Mouse (Mus musculus) cerebellum, adult 11 months (tissue): ENCODE measurements around the gene Armh1.
"Not testable (repeated sequence)": the region's sequence is repeated elsewhere in the genome, so short reads cannot be mapped to it uniquely, and the experiment has no call there.

Experiments used
- DNase-seq: peaks from one replicate; pipeline ENCODE4 v3.0.0; 2022

Armh1 gene

GRCm38 (mm10) chr4:117220741-117221515, 31.0 kb downstream of the Armh1 start:
- DNase-seq = no peak

DNA sequence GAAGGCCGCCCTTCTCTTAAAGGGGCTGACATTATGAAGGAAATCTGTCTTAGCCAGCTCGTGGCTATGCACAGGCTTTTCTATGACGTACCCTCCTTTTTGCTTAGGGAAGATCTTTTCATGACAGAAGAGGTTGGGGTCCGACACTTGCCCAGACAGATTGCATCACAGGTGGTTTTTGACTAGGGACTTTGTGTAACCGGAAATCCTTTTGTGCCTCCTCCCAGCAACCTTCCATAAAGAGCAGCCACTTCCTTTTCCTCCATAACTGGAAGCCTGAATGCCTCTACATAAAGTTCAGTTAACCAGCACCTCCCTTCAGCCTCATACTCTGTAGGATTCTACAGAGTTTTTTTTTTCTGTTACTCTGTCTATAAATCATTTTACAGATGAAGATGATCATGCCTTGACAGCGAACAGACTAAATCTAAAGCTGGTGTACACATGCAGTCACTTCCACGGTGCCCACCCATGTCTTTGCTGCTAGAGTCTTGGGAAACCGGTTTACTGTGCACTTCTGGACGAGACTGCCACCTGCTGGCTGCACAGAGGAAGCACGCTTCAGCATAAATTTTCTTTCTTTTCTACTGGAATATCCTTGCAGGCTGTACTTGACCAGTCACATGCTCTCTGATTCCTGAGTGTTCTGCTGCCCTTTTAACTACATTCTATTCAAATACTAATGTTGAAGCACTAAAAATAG, 33.3 kb downstream of the Armh1 start:
- DNase-seq = peak; percentile 14

DNA sequence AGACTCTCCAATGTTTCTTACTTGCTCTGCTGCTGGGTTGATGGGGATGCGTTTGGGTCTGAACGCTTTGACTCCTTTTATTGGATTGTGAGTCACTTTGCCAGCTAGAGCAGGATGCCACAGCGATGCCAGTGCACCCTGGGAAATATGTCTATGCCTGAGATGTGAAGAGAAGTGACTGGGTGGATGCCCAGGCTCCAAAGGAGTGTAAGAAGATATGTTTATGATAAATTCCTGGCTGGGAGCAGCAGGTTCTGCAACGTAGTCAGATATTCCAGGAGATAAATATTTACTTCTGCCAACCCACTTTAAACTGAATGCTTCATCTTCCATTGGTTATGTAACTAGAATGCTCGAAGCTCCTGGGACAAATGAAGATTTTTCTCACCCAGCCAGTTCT, 34.9 kb downstream of the Armh1 start:
- no peak for DNase-seq

DNA sequence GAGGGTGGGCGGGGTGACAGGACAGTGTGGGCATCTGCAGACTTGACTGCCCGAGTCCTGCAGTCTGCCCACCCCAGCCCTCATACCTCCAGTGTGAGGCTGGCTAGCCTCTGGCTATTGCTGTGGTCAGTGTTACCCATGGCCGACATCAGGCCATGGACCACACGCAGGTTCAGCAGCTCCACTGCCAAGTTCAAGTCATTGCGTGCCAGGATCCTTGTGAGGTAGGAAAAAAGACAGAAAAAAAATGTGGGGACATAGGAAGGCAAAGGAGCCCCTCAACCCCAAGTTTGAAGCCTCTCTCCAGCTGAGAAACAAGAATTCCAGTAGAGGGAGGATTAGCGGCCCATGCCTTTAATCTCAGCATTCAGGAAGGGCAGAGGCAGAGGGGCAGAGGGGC, 37.7 kb downstream of the Armh1 start:
- DNase-seq = no peak

GRCm38 (mm10) chr4:117210147-117211074, 41.5 kb downstream of the Armh1 start:
- DNase-seq = peak; percentile 42

GRCm38 (mm10) chr4:117209592-117209991, 42.3 kb downstream of the Armh1 start:
- no peak for DNase-seq

DNA sequence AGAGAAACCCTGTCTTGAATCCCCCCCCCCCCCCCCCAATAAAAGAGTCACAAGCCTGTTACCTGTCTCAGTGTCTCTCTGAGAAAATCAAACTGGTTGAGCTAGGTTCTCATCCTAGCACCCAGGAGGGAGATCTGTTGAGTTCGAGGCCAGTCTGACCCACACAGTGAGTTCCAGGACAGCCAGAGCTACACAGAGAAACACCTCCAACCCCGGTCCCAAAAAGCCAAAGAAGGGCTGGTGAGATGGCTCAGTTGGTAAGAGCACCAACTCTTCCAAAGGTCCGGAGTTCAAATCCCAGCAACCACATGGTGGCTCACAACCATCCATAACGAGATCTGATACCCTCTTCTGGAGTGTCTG, 49.0 kb downstream of the Armh1 start:
- no peak for DNase-seq

DNA sequence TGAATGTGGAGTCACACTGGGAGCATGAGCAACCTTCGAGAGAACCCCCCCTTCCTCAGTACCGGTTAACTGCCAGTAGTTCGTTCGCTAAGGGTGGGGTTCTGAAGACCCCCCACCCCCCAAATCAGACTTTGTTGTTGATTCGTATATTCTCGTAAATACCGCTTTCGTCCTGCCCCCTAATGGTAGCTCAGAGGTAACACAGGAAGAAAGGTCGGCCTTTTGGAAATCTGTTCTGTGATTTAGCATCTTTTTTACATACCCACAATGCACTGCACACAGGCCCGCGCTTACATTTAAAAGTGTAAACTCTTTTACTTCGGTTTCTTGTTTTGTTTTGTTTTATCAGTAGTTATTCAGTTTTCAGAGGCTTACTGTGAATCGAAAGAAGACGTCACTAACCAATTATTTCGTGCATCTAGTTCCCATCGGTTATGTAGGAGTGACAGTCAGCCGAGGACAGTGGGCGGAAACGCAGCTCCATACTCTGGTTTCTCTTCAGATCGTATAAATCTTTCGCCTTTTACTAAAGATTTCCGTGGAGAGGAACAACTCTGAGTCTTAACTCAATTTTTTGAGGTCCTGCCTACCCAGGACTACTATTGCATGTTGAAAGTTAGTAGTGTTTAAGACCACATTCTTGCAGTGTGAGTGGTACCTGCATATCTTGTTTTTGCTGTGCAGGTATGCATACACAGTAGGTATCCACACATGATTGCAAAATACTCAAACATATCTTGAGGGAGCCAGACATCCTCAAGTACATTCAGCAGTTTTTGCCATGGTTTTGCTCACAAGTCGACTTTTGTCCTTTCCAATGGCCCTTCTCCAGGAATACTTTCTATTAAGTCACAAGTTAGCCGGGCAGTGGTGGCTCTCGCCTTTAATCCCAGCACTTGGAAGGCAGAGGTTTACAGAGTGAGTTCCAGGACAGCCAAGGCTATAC, 49.6 kb downstream of the Armh1 start:
- no peak for DNase-seq

GRCm38 (mm10) chr4:117191804-117192203, 60.1 kb downstream of the Armh1 start:
- no peak for DNase-seq

- no peak for DNase-seq
Observed at GRCm38 (mm10) chr4:117190660-117191059, 61.3 kb downstream of the Armh1 start.

- DNase-seq = peak; percentile 17
Observed at GRCm38 (mm10) chr4:117189856-117190543, 61.9 kb downstream of the Armh1 start.

DNA sequence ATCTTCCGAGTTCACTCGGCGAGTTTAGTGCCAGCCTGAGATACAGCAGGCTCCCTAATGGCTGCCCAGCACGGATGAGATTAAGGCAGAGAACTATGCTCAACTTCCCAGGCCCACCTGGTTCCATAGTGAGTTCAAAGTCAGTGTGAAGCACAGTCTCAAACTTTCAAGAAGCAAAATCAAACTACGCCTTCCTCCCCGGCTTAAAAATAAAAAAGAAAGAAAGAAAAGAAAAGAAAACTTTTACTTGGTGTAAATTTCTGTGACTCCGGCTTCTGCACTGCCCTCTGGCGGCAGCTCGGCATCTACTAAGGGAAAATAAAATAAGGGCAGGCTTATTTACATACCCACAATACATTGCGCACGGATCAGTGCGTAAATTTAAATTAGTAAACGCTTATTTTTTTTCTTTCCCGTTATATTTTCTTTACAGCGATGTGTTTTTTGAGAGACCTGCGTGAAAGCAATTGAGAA, 62.5 kb downstream of the Armh1 start:
- DNase-seq = peak; percentile 72

GRCm38 (mm10) chr4:117188969-117189368, 63.0 kb downstream of the Armh1 start:
- DNase-seq = no peak

- DNase-seq = not testable (repeated sequence)
Observed at GRCm38 (mm10) chr4:117182759-117183096, 69.2 kb downstream of the Armh1 start.

DNA sequence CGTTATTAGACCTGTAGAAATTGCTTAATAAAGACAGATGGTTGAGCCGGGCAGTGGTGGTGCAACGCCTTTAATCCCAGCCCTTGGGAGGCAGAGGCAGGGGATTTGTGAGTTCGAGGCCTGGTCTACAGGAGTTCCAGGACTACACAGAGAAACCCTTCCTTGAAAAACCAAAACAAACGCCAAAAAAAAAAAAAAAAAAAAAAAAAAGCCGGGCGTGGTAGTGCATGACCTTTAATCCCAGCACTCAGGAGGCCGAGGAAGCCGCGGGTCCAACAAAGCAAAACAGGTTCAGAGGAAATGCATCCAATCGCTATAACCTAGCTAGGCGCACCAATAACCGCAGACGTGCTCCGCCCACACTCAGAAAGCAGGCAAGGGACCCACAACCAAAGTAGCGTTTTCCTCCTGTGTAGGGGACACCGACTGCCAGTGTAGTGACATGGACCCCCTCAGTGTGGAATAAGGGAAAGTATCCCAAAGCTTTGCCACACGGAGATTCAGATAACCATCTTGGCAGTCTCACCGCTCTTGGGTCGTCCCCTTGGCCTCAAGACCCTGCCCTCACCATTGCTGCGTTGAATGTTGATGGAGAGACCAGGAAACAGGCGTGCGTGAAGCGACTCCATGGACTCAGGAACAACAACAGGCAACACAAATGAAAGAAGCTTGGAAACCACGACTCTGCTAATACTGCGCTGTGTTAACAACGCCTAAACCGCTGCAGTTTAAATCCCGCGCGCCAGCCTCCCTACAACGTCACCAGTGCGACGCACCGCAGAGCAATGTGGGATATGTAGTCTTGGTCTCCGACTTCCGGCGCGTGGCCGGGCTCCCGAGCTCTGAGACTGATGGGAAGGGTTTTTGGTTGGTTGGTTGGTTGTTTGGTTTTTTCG, 69.8 kb downstream of the Armh1 start, which contains the start of gene Kif2c:
Gene Kif2c (minus strand): TSS at position 777 of the 896 bp plus-strand sequence.
- peak; percentile 85 for DNase-seq

DNA sequence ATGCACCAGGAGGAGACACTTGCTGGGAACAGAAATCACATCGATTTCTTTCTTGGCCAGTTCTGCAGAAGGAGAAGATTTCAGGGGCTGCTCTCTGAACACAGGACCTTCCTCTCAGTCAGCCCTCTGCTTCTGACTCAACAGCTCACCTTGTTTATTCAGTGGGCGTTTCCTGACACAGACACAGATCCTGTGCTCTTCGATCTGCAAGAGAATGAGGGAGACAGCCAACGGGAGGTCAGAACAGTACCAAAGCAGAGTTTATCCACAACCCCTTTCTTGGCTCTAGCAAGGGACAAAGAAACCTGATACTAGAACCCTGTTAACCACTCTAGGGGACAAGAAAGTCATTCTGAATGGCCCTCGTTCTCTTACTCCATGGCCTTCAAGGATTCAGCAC, 82.0 kb downstream of the Armh1 start:
- no peak for DNase-seq
